Mouse (Mus musculus) E14TG2a.4 (cell line): ENCODE measurements at regions not wholly inside any gene's neighbourhood (a gene's known extent, or its start where the extent isn't known, plus 50 kb on each side); places are given as distances from the start of the nearest gene placed in this dataset.

ENCODE experiments used
- CTCF ChIP-seq: conservative IDR thresholded peaks from 2 replicates; pipeline ENCODE4 v1.5.1; 2014; ENCODE audit warnings: low read length
- POU5F1 ChIP-seq: IDR thresholded peaks from 2 replicates; pipeline ENCODE4 v1.6.1; 2014; ENCODE audit warnings: low read length, borderline replicate concordance

- TF ChIP-seq CTCF (no peak), POU5F1 (no peak)
Measured at GRCm38 (mm10) chr11:28692263-28693194, 108.4 kb upstream of the Ccdc85a start.
